Mouse (Mus musculus) liver, embryonic 14.5 days (tissue): ENCODE data around the gene Pcdh15.

Source experiments
- CTCF ChIP-seq: IDR thresholded peaks from 2 replicates; pipeline ENCODE4 v1.5.1; 2016; ENCODE audit warnings: antibody characterized with exemption, low read depth, control low read depth
- EP300 ChIP-seq: IDR thresholded peaks from 2 replicates; pipeline ENCODE4 v1.6.1; 2016; ENCODE audit warnings: antibody characterized with exemption, low read depth

DNA sequence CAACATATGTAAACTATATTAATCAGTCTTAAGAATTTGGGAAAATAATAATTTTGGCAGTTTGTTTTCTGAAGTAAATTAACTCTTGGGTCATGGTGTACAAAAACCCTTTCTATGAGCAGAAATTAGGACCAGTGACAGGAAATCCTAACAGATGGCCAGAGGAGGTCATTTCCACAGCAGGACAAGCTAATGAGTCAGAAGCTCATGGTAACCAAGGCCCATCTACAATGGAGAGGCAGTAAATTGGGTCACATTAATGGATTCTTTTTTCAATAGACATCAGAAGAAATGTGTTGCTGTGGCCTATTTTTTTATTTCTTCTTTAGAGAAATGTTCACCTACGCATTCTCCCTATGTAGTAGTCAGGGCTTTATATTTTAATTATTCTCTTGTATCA is 923.9 kb downstream of the Pcdh15 start:
- TF ChIP-seq CTCF: no peak
- TF ChIP-seq EP300: no peak
